ENCODE assay signal across 16 mouse cellular contexts in the genomic region with DNA sequence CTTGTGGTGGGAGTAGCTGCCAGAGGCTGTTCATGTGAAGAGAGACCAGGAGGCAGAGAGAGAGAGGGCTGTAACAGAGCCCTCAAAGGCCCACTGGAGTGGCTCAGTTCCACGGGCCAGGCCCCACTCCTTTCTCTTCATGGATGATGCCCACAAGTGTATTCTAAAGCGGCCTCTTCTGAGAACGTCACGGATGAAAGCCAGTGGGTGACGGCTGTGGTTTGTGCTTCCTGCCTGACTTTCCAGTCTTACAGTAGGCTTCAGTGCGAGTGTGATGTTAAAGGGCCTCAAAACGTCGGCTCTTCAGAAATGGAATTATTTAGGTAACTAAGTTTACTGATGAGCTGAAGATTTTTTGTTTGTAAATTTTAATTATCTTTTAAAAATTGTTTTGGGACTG.
DNase-seq lines count a peak whose midpoint lies in the region; ATAC-seq and TF ChIP-seq lines count a peak whose summit lies in the region.
"Had no signal": no experiment of that assay in that cellular context is flagged by ENCODE, and none has a peak within 500 bp of the region (broad histone marks: within the 10 kb centered on the region; RNA-seq: fewer than 3 reads in every experiment).

No protein-coding gene starts in this region.

- WGBS in thymus, adult 2 months, result 5% methylated on average over 8 of the region's 8 CpGs
- 89% methylated on average over 8 of the region's 8 CpGs for WGBS in forebrain, embryonic 14.5 days
- WGBS in forebrain, embryonic 13.5 days, result 89% methylated on average over 8 of the region's 8 CpGs

- H3K27ac ChIP-seq in CH12.LX (ENCODE audit: insufficient read depth, low read depth), result peak overlapping the region; percentile 36; the same call in 1 of the 2 replicates
- peak overlapping the region; percentile 54 for H3K27ac ChIP-seq in thymus, adult 2 months (ENCODE audit: control insufficient read depth, insufficient read depth, low read length)
- no peak overlapping the region for H3K27ac ChIP-seq in forebrain, embryonic 14.5 days (ENCODE audit: low read depth, low read length)
- no peak overlapping the region for H3K27ac ChIP-seq in forebrain, embryonic 13.5 days
- H3K27ac ChIP-seq: embryonic facial prominence, embryonic 13.5 days; forebrain, embryonic 12.5 days; heart, embryonic 10.5 days; hindbrain, embryonic 10.5 days; liver, embryonic 12.5 days had no signal

- TF ChIP-seq EP300 in CH12.LX (IDR thresholded peaks at IDR 0.05; ENCODE audit: low read length), result peak; percentile 66; the same call in 1 of the 2 replicates

- ATAC-seq in monocyte, adult 5-6 weeks (replicated peaks; ENCODE audit: insufficient number of reproducible peaks, low FRiP score, low TSS enrichment, poor library complexity, severe bottlenecking), result 0 out of 2 replicates have a peak, but pooled peaks have one; percentile 66
- ATAC-seq in forebrain, embryonic 14.5 days, result no peak
- ATAC-seq in forebrain, embryonic 13.5 days, result no peak
- ATAC-seq: liver, embryonic 12.5 days had no signal

- H3K9ac ChIP-seq in CH12.LX (ENCODE audit: insufficient read depth, low read depth), result no peak overlapping the region
- H3K9ac ChIP-seq in forebrain, embryonic 14.5 days (ENCODE audit: low read length), result no peak overlapping the region
- no peak overlapping the region for H3K9ac ChIP-seq in forebrain, embryonic 13.5 days
- H3K9ac ChIP-seq: embryonic facial prominence, embryonic 13.5 days; forebrain, embryonic 12.5 days; liver, embryonic 12.5 days had no signal

- H3K4me1 ChIP-seq in CH12.LX (ENCODE audit: control insufficient read depth in 1 of 2, insufficient read depth in 2 of 2), result peaks cover 2 to 45% of the 10 kb centered on the region in 2 experiments; a peak in 3 of 4 replicates
- H3K4me1 ChIP-seq in thymus, adult 2 months (replicated peaks; ENCODE audit: control insufficient read depth, insufficient read depth, low read length), result peaks cover 8% of the 10 kb centered on the region
- H3K4me1 ChIP-seq in forebrain, embryonic 14.5 days (ENCODE audit: control insufficient read depth, insufficient read depth, low read length), result no peaks in the 10 kb centered on the region
- no peaks in the 10 kb centered on the region for H3K4me1 ChIP-seq in forebrain, embryonic 13.5 days
- H3K4me1 ChIP-seq: forebrain, embryonic 12.5 days; heart, embryonic 10.5 days; hindbrain, embryonic 10.5 days; liver, embryonic 12.5 days had no signal

- H3K27me3 ChIP-seq in CH12.LX (replicated peaks), result no peaks in the 10 kb centered on the region
- H3K27me3 ChIP-seq in thymus, adult 2 months (ENCODE audit: control insufficient read depth, insufficient read depth, low read length), result no peaks in the 10 kb centered on the region
- H3K27me3 ChIP-seq in forebrain, embryonic 14.5 days (replicated peaks; ENCODE audit: control insufficient read depth, insufficient read depth, low read length), result no peaks in the 10 kb centered on the region
- no peaks in the 10 kb centered on the region for H3K27me3 ChIP-seq in forebrain, embryonic 13.5 days
- H3K27me3 ChIP-seq: embryonic facial prominence, embryonic 13.5 days; forebrain, embryonic 12.5 days; liver, embryonic 12.5 days had no signal

- peaks cover 2 to 28% of the 10 kb centered on the region in 2 experiments for H3K36me3 ChIP-seq in CH12.LX (replicated peaks in 1 of 2; ENCODE audit: control insufficient read depth in 1 of 2, insufficient read depth in 1 of 2, low read length in 1 of 2)
- H3K36me3 ChIP-seq in thymus, adult 2 months (ENCODE audit: control insufficient read depth, insufficient read depth, low read length), result no peaks in the 10 kb centered on the region
- H3K36me3 ChIP-seq in forebrain, embryonic 14.5 days (ENCODE audit: control insufficient read depth, insufficient read depth, low read length), result no peaks in the 10 kb centered on the region
- no peaks in the 10 kb centered on the region for H3K36me3 ChIP-seq in forebrain, embryonic 13.5 days (ENCODE audit: poor library complexity, severe bottlenecking)
- H3K36me3 ChIP-seq: embryonic facial prominence, embryonic 13.5 days; forebrain, embryonic 12.5 days; heart, embryonic 10.5 days; hindbrain, embryonic 10.5 days had no signal

- peak; percentile 6 for DNase-seq in adrenal gland, postnatal 14 days
- no peak for DNase-seq in adrenal gland, adult (ENCODE audit: inconsistent age in 2 of 2, low spot score in 1 of 2)
- DNase-seq in CH12.LX (ENCODE audit: extremely low read depth), result peak; percentile 84
- DNase-seq in thymus, adult 2 months, result peak; percentile 71
- DNase-seq in retina, postnatal 1 day, result no peak
- DNase-seq in forebrain, embryonic 14.5 days (ENCODE audit: low spot score), result no peak
- DNase-seq: cerebellum, postnatal 14 days; kidney, adult 11 months; lung, postnatal 14 days had no signal

- peak overlapping the region; percentile 39; the same call in 1 of the 2 replicates for H3K4me2 ChIP-seq in CH12.LX (ENCODE audit: insufficient read depth, low read depth, poor library complexity, severe bottlenecking)
- no peak overlapping the region for H3K4me2 ChIP-seq in forebrain, embryonic 14.5 days (ENCODE audit: low read length)
- H3K4me2 ChIP-seq in forebrain, embryonic 13.5 days, result no peak overlapping the region
- H3K4me2 ChIP-seq: embryonic facial prominence, embryonic 13.5 days; forebrain, embryonic 12.5 days; liver, embryonic 12.5 days had no signal

- in situ Hi-C loops in CH12.LX (cut with MboI; ENCODE audit: low pct_ligation_motif_present, low pct_unique_long_range_greater_than_20kb, low sequenced_read_pairs), result no loop called here

- dilution Hi-C loops in CH12.LX (cut with MboI; ENCODE audit: extremely low pct_ligation_motif_present, extremely low pct_unique_long_range_greater_than_20kb, low sequenced_read_pairs), result no loop called here

- TF ChIP-seq CTCF in CH12.LX (conservative IDR thresholded peaks at IDR 0.05 in 1 of 2, IDR thresholded peaks at IDR 0.05 in 1 of 2; ENCODE audit: low read depth in 2 of 2, low read length in 2 of 2), result no peak
- TF ChIP-seq CTCF in thymus, adult 2 months (IDR thresholded peaks at IDR 0.05; ENCODE audit: borderline replicate concordance, control insufficient read depth, extremely low read depth, insufficient read depth, low read length, poor library complexity), result no peak

- H3K4me3 ChIP-seq in CH12.LX (replicated peaks in 1 of 3; ENCODE audit: low read depth in 2 of 3, low read length in 2 of 3, poor library complexity in 1 of 3), result no peak overlapping the region
- no peak overlapping the region for H3K4me3 ChIP-seq in thymus, adult 2 months (ENCODE audit: control insufficient read depth, insufficient read depth, low read length)
- H3K4me3 ChIP-seq in forebrain, embryonic 14.5 days (ENCODE audit: low read depth, low read length), result no peak overlapping the region
- no peak overlapping the region for H3K4me3 ChIP-seq in forebrain, embryonic 13.5 days
- H3K4me3 ChIP-seq: embryonic facial prominence, embryonic 13.5 days; forebrain, embryonic 12.5 days; heart, embryonic 10.5 days; hindbrain, embryonic 10.5 days; liver, embryonic 12.5 days had no signal

- TF ChIP-seq POLR2A in CH12.LX (IDR thresholded peaks at IDR 0.05; ENCODE audit: low read depth, low read length), result no peak
- TF ChIP-seq POLR2A in thymus, adult 2 months (IDR thresholded peaks at IDR 0.05; ENCODE audit: control insufficient read depth, extremely low read depth, insufficient read depth, low read length, poor library complexity), result no peak

- no peak; the same call in 1 of the 2 replicates for TF ChIP-seq RAD21 in CH12.LX (IDR thresholded peaks at IDR 0.05; ENCODE audit: low read depth, low read length)

- no peaks in the 10 kb centered on the region for H3K9me3 ChIP-seq in CH12.LX (replicated peaks; ENCODE audit: low read length)
- no peaks in the 10 kb centered on the region for H3K9me3 ChIP-seq in forebrain, embryonic 14.5 days (replicated peaks; ENCODE audit: control insufficient read depth, low read length)
- H3K9me3 ChIP-seq in forebrain, embryonic 13.5 days (replicated peaks), result no peaks in the 10 kb centered on the region
- H3K9me3 ChIP-seq: embryonic facial prominence, embryonic 13.5 days; forebrain, embryonic 12.5 days; heart, embryonic 10.5 days; hindbrain, embryonic 10.5 days; liver, embryonic 12.5 days had no signal

- H3K79me2 ChIP-seq in CH12.LX (replicated peaks; ENCODE audit: control insufficient read depth, extremely low read depth, insufficient read depth, poor library complexity, severe bottlenecking), result no peaks in the 10 kb centered on the region

TF ChIP-seq in CH12.LX, 34 proteins besides CTCF, POLR2A, EP300 and RAD21:
- TF ChIP-seq ETS1 (conservative IDR thresholded peaks at IDR 0.05; ENCODE audit: low read depth, low read length) (peak; percentile 42; the same call in 1 of the 2 replicates), IRF4 (IDR thresholded peaks at IDR 0.05; ENCODE audit: low read depth, low read length) (0 out of 2 replicates have a peak, but pooled peaks have one; percentile 22), RCOR1 (conservative IDR thresholded peaks at IDR 0.05; ENCODE audit: low read depth, low read length) (no peak), BHLHE40 (IDR thresholded peaks at IDR 0.05; ENCODE audit: low read depth, low read length) (peak; percentile 43; the same call in 1 of the 2 replicates), SIN3A (IDR thresholded peaks at IDR 0.05; ENCODE audit: low read length) (no peak), MEF2A (IDR thresholded peaks at IDR 0.05; ENCODE audit: borderline replicate concordance, low read depth, low read length) (0 out of 2 replicates have a peak, but pooled peaks have one; percentile 28), MXI1 (IDR thresholded peaks at IDR 0.05; ENCODE audit: low read depth, low read length) (no peak)

Comparison
In these comparisons a context has a peak if more than half of its experiments do, and no peak if none do; other contexts are left out.
1. DNase-seq: peak in adrenal gland, postnatal 14 days (single experiment), CH12.LX (single experiment) and thymus, adult 2 months (single experiment); none in adrenal gland, adult (0 of 2), retina, postnatal 1 day (single experiment) and forebrain, embryonic 14.5 days (single experiment).
2. H3K27ac ChIP-seq: peak in CH12.LX (single experiment) and thymus, adult 2 months (single experiment); none in forebrain, embryonic 14.5 days (single experiment) and forebrain, embryonic 13.5 days (single experiment).